Mouse (Mus musculus): Measurements from ENCODE around the gene Dnmt3b. TPM values are rescaled to one million over a fixed set of nuclear protein-coding genes. Genes with fewer than 3 reads are reported as not detected.
A peak's percentile ranks its signal among the peaks of the same experiment; 100 is the strongest.

Dnmt3b gene
- polyA plus RNA-seq, 1 experiment = 2.4 TPM

DNA sequence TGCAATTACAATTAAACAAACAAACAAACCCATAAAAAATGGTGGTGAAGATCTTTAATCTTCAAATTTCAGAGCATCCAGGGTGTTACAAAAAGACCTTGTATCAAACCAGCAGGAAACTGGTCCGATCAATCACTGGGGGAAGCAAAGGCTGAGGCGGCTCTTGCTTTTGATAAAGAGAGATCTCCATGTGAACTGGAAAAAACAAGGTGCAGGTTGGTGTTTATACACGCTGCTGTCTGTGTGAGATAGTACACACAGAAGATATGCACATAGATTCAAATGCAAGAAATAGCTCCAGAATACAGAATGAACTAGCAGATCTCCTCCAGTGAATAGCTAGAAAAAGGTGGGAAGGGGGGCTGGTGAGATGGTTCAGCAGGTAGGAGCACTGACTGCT lies 32.4 kb upstream of the Dnmt3b start:
- no peaks in the 10 kb centered on the region for H3K27me3 ChIP-seq (ENCODE audit: control insufficient read depth, insufficient read depth, low read length)
- H3K36me3 ChIP-seq (ENCODE audit: control insufficient read depth, insufficient read depth, low read length) = peaks cover 32% of the 10 kb centered on the region
- no peaks in the 10 kb centered on the region for H3K4me1 ChIP-seq (ENCODE audit: control insufficient read depth, insufficient read depth, insufficient read length)
- H3K4me3 ChIP-seq (ENCODE audit: extremely low read depth, insufficient read depth, insufficient read length) = no peak overlapping the region
- TF ChIP-seq CTCF (IDR thresholded peaks at IDR 0.05; ENCODE audit: extremely low read depth, insufficient read depth, insufficient read length, insufficient replicate concordance) (no peak), POLR2A (IDR thresholded peaks at IDR 0.05; ENCODE audit: low read depth, low read length) (no peak)
- H3K27ac ChIP-seq (ENCODE audit: insufficient read depth, low read length) = no peak overlapping the region
- no peak for DNase-seq (ENCODE audit: low read depth in 1 of 2, low spot score in 2 of 2)
- WGBS = 78% methylated on average over 3 of the region's 3 CpGs

DNA sequence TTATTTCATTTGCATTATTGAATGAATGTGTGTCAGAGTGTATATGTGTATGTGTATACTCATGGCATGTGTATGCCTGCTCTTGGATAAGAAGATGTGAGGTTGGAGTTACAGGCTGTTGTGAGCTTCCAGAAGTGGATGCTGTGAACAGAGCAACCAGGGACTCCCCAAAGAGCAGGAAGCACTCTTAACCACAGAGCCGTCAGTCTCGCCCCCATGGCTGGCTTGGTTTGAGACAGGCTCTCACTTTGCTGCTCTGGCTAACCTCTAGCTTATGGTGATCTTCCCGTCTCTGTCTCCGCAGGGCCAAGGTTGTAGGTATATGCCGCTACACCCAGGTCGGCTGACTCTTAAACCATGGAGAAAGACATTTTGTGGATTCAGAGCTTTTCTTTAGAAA lies 30.8 kb upstream of the Dnmt3b start:
- 56% methylated on average over 6 of the region's 6 CpGs for WGBS
- no peaks in the 10 kb centered on the region for H3K4me1 ChIP-seq (ENCODE audit: control insufficient read depth, insufficient read depth, insufficient read length)
- no peak overlapping the region for H3K4me3 ChIP-seq (ENCODE audit: extremely low read depth, insufficient read depth, insufficient read length)
- DNase-seq (ENCODE audit: low read depth in 1 of 2, low spot score in 2 of 2) = no peak
- TF ChIP-seq POLR2A (IDR thresholded peaks at IDR 0.05; ENCODE audit: low read depth, low read length) = no peak
- no peak for TF ChIP-seq CTCF (IDR thresholded peaks at IDR 0.05; ENCODE audit: extremely low read depth, insufficient read depth, insufficient read length, insufficient replicate concordance)
- H3K36me3 ChIP-seq (ENCODE audit: control insufficient read depth, insufficient read depth, low read length) = peaks cover 43% of the 10 kb centered on the region
- no peak overlapping the region for H3K27ac ChIP-seq (ENCODE audit: insufficient read depth, low read length)
- H3K27me3 ChIP-seq (ENCODE audit: control insufficient read depth, insufficient read depth, low read length) = no peaks in the 10 kb centered on the region

DNA sequence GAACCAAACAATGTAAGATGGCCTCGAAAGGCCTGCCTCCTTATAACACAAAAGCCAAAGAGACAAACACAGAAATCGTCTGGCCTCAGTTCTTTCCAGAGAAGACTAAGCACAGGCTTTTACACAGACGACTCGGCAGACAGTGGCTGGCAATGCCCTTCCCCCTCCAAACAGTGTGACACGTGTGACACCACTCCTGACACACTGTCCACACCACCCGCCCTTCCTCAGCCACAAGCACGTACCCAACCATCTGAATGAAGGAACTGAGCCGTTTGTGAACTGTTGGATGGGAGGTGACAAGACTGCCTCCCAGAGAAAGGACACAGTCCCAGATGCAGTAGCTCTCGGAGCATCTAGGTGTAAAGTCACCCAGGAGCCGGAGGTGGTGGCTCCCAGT lies 30.4 kb upstream of the Dnmt3b start:
- Histone ChIP-seq H3K4me1 (ENCODE audit: control insufficient read depth, insufficient read depth, insufficient read length) (no peaks in the 10 kb centered on the region), H3K27ac (ENCODE audit: insufficient read depth, low read length) (no peak overlapping the region), H3K4me3 (ENCODE audit: extremely low read depth, insufficient read depth, insufficient read length) (no peak overlapping the region), H3K36me3 (ENCODE audit: control insufficient read depth, insufficient read depth, low read length) (peaks cover 45% of the 10 kb centered on the region), H3K27me3 (ENCODE audit: control insufficient read depth, insufficient read depth, low read length) (no peaks in the 10 kb centered on the region)
- 46% methylated on average over 10 of the region's 10 CpGs for WGBS
- no peak for DNase-seq (ENCODE audit: low read depth in 1 of 2, low spot score in 2 of 2)
- TF ChIP-seq CTCF (IDR thresholded peaks at IDR 0.05; ENCODE audit: extremely low read depth, insufficient read depth, insufficient read length, insufficient replicate concordance) = no peak
- no peak for TF ChIP-seq POLR2A (IDR thresholded peaks at IDR 0.05; ENCODE audit: low read depth, low read length)

DNA sequence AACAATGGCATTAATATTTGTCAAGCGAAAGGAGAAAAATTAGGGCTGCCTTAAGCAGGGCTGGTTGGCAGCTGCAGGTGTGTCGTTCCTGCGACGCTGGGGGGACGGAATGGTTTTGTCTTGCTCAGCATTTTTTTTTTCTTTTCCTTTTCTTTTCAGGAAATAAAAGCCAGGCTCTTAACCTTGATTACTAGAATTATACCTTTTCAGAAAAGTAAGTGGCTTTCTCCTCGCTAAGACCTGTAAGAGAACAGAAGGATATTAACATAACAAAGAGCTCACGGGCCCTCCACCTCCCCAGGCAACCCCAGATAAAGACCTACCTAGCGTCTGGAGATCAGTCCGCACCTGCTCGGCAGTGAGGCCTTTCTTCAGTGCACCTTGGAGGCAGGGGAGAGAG lies 26.8 kb upstream of the Dnmt3b start:
- no peaks in the 10 kb centered on the region for H3K4me1 ChIP-seq (ENCODE audit: control insufficient read depth, insufficient read depth, insufficient read length)
- WGBS = 93% methylated on average over 10 of the region's 10 CpGs
- H3K36me3 ChIP-seq (ENCODE audit: control insufficient read depth, insufficient read depth, low read length) = peaks cover 50% of the 10 kb centered on the region

DNA sequence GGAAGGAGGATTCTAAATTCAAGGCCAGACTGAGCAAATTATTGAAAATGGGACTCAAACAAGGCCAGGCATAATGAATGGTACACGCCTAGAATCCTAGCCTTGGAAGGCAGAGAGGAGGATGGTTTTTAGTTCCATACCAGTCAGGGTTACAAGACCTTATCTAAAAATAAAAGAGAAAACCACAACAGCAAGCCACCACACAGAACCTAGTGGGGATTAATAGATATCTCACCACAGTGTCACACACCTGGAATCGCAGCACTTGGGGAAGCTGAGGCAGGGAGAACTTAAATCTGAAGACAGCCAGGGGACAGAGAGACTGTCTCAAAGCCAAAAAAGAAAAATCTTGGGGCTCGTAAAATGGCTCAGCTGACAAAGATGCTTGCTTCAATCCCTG lies 18.3 kb upstream of the Dnmt3b start:
- no peak overlapping the region for H3K4me3 ChIP-seq (ENCODE audit: extremely low read depth, insufficient read depth, insufficient read length)
- H3K27me3 ChIP-seq (ENCODE audit: control insufficient read depth, insufficient read depth, low read length) = no peaks in the 10 kb centered on the region
- peaks cover 13% of the 10 kb centered on the region for H3K36me3 ChIP-seq (ENCODE audit: control insufficient read depth, insufficient read depth, low read length)
- DNase-seq (ENCODE audit: low read depth in 1 of 2, low spot score in 2 of 2) = no peak
- no peaks in the 10 kb centered on the region; the same call in 1 of the 2 replicates for H3K4me1 ChIP-seq (ENCODE audit: control insufficient read depth, insufficient read depth, insufficient read length)
- H3K27ac ChIP-seq (ENCODE audit: insufficient read depth, low read length) = no peak overlapping the region
- WGBS = 44% methylated on average over 3 of the region's 3 CpGs
- no peak for TF ChIP-seq CTCF (IDR thresholded peaks at IDR 0.05; ENCODE audit: extremely low read depth, insufficient read depth, insufficient read length, insufficient replicate concordance)
- no peak for TF ChIP-seq POLR2A (IDR thresholded peaks at IDR 0.05; ENCODE audit: low read depth, low read length)

More for the DNA sequence above, 26.8 kb upstream of the Dnmt3b start:
- Histone ChIP-seq H3K4me3 (ENCODE audit: extremely low read depth, insufficient read depth, insufficient read length) (no peak overlapping the region), H3K27me3 (ENCODE audit: control insufficient read depth, insufficient read depth, low read length) (no peaks in the 10 kb centered on the region), H3K27ac (ENCODE audit: insufficient read depth, low read length) (no peak overlapping the region)
- DNase-seq (ENCODE audit: low read depth in 1 of 2, low spot score in 2 of 2) = no peak
- TF ChIP-seq POLR2A (IDR thresholded peaks at IDR 0.05; ENCODE audit: low read depth, low read length) (no peak), CTCF (IDR thresholded peaks at IDR 0.05; ENCODE audit: extremely low read depth, insufficient read depth, insufficient read length, insufficient replicate concordance) (no peak)

DNA sequence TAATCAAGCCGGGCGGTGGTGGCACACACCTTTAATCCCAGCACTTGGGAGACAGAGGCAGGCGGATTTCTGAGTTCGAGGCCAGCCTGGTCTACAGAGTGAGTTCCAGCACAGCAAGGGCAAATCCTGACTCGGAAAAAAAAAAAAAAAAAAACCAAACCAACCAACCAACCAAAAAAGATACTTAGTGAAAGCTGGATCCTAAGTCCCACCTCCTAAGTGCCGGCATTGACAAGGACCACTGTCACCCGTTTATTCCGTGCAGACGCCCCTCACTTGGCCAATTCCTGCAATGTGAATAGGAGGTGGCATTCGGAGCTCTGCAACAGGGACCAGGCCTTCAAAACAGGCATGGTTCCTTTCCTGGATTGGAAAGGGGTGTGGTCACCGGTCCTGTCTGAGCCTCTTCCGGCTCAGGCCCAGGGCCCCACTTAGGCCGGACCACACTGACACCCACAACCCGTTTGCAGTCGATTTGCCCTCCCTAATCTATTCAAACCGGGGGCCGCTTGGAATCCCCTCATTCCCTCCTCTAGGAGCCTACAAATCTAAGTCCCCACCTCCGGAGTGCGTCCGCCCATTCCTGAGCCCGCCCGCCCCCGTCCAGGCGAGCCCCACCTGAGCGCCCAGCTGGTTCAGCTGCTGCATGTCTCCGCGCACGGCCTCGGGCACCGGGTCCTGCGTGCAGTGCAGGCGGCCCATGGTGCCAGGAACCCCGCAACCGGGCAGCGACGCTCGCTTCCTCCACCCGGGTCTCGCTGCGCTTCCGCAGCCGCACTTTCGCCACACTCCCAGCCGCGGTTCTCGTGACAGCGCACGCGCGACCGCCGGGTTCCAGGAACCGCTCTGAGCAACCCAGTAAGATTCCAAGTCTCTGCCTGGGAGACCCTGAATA lies 17.0 kb upstream of the Dnmt3b start, which contains the start of gene Commd7:
Gene Commd7 (minus strand): TSS at position 806 of the 895 bp plus-strand sequence.
- H3K4me3 ChIP-seq (ENCODE audit: extremely low read depth, insufficient read depth, insufficient read length) = peak within 1 kb of the TSS; percentile 84
- WGBS = 2% methylated on average over 53 of the region's 53 CpGs
- H3K4me1 ChIP-seq (ENCODE audit: control insufficient read depth, insufficient read depth, insufficient read length) = no peaks in the 10 kb centered on the region; the same call in 1 of the 2 replicates
- no peaks in the 10 kb centered on the region for H3K27me3 ChIP-seq (ENCODE audit: control insufficient read depth, insufficient read depth, low read length)
- TF ChIP-seq POLR2A (IDR thresholded peaks at IDR 0.05; ENCODE audit: low read depth, low read length) = peak; percentile 33
- no peak for TF ChIP-seq CTCF (IDR thresholded peaks at IDR 0.05; ENCODE audit: extremely low read depth, insufficient read depth, insufficient read length, insufficient replicate concordance)
- H3K27ac ChIP-seq (ENCODE audit: insufficient read depth, low read length) = peak within 1 kb of the TSS; percentile 69
- peak; percentile 53 to 88 for DNase-seq (ENCODE audit: low read depth in 1 of 2, low spot score in 2 of 2)
- peaks cover 10% of the 10 kb centered on the region for H3K36me3 ChIP-seq (ENCODE audit: control insufficient read depth, insufficient read depth, low read length)

- H3K4me3 ChIP-seq (ENCODE audit: extremely low read depth, insufficient read depth, insufficient read length) = peak overlapping the region; percentile 84
- DNase-seq (ENCODE audit: low read depth in 1 of 2, low spot score in 2 of 2) = no peak
- H3K27ac ChIP-seq (ENCODE audit: insufficient read depth, low read length) = peak overlapping the region; percentile 69
- no peaks in the 10 kb centered on the region; the same call in 1 of the 2 replicates for H3K4me1 ChIP-seq (ENCODE audit: control insufficient read depth, insufficient read depth, insufficient read length)
- peaks cover 6% of the 10 kb centered on the region for H3K36me3 ChIP-seq (ENCODE audit: control insufficient read depth, insufficient read depth, low read length)
- H3K27me3 ChIP-seq (ENCODE audit: control insufficient read depth, insufficient read depth, low read length) = no peaks in the 10 kb centered on the region
- WGBS = 4% methylated on average over 2 of the region's 2 CpGs
- TF ChIP-seq CTCF (IDR thresholded peaks at IDR 0.05; ENCODE audit: extremely low read depth, insufficient read depth, insufficient read length, insufficient replicate concordance) (no peak), POLR2A (IDR thresholded peaks at IDR 0.05; ENCODE audit: low read depth, low read length) (no peak)
Observed at GRCm38 (mm10) chr2:153632871-153633226, 16.4 kb upstream of the Dnmt3b start.
